Mouse (Mus musculus) right cerebral cortex, adult 18-20 months (tissue): ENCODE measurements at regions not wholly inside any gene's neighbourhood (a gene's known extent, or its start where the extent isn't known, plus 50 kb on each side); places are given as distances from the start of the nearest gene placed in this dataset.
A peak's percentile ranks its signal among the peaks of the same experiment; 100 is the strongest.

Source experiments
- DNase-seq: peaks from one replicate; pipeline ENCODE4 v3.0.0; 2022; ENCODE audit warnings: mixed read lengths

GRCm38 (mm10) chr3:149623851-149624532, 633.6 kb upstream of the Adgrl2 start:
- no peak for DNase-seq

GRCm38 (mm10) chr3:149603865-149604264, 613.5 kb upstream of the Adgrl2 start:
- no peak for DNase-seq

- no peak for DNase-seq
These were observed 610.9 kb upstream of the Adgrl2 start for GRCm38 (mm10) chr3:149601276-149601675.

DNA sequence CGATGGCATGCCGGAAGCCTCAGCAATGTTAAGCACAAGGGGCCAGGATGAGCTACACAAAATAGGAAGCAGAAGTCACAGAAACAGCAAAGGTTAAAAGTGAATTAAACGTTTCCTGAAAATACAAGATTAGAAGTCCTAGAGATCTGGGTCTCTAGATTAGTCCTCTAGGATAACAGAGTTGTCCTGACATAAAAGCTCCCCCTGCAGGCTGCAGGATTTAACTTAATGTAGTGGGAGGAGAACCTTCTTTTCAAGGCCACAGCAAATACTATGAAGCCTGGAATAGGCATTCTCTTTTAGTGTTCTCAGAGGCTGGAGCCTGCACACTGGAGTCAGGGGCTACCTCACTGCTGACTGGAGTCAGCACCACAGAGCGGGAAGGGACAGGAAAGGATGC, 604.1 kb upstream of the Adgrl2 start:
- peak; percentile 7 for DNase-seq

GRCm38 (mm10) chr3:149585769-149586168, 595.4 kb upstream of the Adgrl2 start:
- no peak for DNase-seq

DNA sequence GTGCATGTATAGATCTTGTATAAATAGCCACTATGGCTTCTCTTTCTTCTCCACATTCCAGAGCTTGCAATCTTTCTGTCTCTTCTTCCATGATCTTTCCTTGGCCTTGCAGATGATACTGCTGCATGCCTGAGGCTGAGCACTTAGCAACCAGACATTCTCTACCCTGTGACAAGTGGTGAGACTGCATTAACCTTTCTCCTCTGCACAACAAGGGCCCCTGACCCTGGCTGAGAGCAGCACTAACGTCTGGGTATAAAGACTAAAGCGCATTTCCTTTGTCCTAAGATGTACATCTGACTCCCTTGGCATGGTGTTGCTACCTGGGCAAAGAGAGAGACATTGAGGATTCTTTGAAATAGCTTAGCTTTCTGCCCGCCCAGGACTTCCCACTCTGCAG, 590.8 kb upstream of the Adgrl2 start:
- no peak for DNase-seq

DNA sequence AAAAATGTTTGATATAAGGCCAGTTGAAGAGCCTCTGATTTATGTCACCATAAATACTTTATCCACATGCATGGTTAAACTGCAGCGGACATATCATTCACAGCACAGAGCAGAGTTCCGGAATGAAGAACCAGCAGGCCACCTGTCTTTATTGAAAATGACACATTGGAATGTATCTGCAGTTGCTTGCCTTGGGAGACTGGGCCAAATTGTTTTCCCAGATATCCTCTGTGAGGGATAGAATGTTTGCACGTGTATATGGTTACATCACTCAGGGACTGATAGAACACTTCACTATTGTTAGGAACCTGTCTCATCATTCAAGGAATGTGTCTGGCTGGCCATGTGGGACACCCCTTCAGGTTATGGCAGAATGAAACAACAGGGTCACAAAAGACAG, 585.3 kb upstream of the Adgrl2 start:
- no peak for DNase-seq

DNA sequence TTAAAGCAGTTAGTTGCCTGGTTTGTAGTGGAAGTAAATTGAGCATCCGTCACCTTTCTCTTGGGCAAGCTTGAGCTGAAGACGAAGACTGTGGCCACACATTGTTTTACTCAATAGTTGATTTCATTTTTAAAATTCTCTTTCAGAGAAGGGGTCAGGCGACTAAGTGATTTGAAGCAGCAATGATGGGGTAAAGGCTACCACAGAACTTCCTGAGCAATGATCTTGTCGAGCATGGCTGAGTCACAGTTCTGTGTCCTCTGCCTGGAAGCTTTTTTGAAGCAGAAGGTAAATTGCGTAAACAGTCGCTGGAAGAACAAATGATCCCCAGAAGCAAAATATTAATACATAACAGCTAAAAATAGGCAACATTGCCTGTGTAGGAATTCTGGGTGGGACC, 576.5 kb upstream of the Adgrl2 start:
- DNase-seq: no peak

GRCm38 (mm10) chr3:149550231-149550951, 560.0 kb upstream of the Adgrl2 start:
- DNase-seq: no peak

- no peak for DNase-seq
These were observed 556.7 kb upstream of the Adgrl2 start for GRCm38 (mm10) chr3:149547045-149547444.

GRCm38 (mm10) chr3:149546256-149546655, 555.9 kb upstream of the Adgrl2 start:
- DNase-seq: no peak

DNA sequence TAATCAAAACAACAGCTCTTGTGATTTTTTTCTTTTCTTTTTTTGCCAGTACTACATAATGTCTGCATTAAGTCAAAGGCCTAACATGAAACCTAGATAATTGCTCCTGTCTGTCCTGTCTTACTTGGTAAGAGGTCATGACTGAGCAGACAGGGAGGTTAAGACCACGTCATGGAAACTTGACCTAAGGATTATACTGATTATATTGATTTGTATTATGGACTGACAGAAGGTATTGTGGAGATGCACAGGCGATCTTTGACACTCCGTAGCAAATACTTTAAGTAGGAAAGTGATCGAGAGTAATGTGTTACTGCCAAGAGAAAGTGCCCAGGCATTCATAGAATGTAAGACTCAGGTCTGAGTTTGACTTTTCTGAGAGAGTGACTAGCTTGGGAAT, 543.8 kb upstream of the Adgrl2 start:
- no peak for DNase-seq

- DNase-seq: no peak
These were observed 539.8 kb upstream of the Adgrl2 start for GRCm38 (mm10) chr3:149530026-149530607.

GRCm38 (mm10) chr3:149526509-149526908, 536.2 kb upstream of the Adgrl2 start:
- no peak for DNase-seq

DNA sequence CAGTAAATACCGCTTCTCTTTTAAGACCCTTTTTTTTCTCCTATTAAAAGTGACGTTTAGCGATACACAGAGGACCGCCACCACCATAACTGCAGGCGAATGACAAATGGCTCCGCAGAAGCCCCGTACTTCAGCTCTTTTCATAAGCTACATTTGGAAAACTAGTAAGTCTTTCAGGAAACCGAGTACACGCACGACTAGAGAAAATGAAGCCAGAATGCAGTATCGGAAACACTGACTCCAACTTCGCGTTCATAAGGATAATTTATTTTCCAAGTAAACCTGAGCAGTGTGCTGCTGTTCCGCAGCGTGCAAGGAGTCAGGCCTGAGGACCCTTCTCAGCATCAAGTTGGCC, 529.2 kb upstream of the Adgrl2 start:
- DNase-seq: no peak

- DNase-seq: no peak
These were observed 528.7 kb upstream of the Adgrl2 start for GRCm38 (mm10) chr3:149518928-149519574.

DNA sequence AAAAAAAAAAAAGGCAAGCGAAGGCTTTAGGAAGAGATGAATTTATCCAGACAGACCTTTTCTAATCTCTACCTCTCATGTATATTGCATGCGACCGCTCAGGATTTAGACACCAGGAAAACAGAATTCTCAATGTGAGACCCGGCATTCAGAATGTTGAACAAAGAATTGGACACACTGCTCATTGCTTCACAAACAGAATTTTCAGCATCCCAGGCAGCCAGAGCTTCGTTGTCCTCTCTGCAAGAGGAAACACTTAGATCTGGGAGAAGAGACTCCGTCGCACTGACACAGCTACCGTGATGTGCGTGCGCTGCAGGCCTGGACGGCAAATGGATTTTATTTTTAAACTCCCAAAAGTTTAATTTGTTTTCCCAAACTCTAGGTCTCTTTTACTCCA, 527.2 kb upstream of the Adgrl2 start:
- no peak for DNase-seq

DNA sequence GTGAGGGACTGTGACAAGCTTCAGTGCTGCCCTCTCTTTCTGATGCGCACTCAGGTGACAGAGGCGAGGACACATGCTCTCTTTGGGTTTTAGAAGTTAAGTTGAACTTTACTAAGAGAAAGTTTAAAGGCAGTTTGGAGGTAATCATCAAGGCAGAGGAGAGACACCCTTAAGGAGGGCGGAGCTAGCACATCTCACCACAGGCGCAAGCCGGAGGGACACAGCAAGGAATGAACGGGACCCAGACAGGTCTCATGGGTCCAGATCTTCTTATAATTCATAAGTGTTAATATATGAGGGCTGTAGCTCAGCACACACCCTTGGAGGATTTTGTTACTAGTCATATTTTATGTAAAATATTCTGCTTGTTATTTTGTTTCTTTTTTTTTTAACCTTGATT, 518.8 kb upstream of the Adgrl2 start:
- DNase-seq: no peak

DNA sequence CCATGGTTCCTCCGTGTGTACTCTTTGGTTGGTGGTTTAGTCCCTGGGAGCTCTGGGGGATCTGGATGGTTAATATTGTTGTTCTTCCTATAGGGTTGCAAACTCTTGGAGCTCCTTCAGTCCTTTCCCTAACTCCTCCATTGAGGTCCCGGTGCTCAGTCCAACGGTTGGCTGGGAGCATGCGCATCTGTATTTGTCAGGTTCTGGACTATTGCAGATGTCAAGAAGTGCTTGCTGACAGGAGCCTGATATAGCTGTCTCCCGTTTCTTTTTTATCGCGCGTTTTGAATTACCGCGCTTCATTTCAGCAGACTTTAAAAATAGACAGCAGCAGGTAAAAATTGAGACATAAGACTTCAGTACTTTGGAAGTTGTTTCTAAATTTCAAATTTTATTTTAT, 518.3 kb upstream of the Adgrl2 start:
- no peak for DNase-seq

GRCm38 (mm10) chr3:149505692-149506091, 515.3 kb upstream of the Adgrl2 start:
- no peak for DNase-seq

DNA sequence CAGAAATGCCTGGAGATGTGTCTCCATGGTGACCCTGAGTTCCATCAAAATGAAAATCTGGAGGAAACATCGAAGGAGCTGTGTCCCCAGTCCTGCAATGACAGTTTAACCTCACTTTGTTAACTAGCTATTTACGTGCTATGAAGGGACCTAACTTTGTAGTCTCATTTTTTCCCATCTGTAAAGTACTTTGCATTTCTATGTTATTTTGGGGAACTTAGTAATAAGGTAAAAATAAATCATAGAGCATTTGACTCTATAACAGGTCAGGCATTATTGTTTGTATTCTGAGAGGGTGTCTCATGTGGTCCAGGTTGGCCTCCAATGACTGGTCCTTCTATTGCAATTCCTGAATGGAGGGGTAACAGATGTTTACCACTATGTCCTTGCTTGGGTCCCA, 513.6 kb upstream of the Adgrl2 start:
- no peak for DNase-seq

DNA sequence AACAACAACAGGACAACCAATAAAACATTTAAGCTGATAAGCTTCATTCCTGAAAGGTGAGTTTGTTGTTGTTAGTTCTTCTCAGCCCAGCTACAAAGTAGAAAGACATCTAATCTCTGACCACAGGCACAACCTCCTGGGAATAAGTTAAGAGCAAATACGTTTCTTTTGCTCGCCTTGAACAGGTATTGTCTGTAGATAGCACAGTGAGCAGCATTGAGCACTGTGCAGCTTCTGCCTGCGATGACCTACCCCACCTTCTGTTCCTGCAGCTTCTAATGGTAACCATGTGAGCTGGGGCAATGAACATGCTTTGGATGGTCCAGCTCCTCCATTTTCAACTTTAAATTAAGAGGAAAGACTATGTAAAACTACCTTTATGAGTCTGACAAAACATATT, 509.8 kb upstream of the Adgrl2 start:
- DNase-seq: no peak

GRCm38 (mm10) chr3:149498765-149499164, 508.4 kb upstream of the Adgrl2 start:
- DNase-seq: no peak
